Mouse (Mus musculus): Measurements from ENCODE around the gene Klf7.
"Not testable (repeated sequence)": the region's sequence is repeated elsewhere in the genome, so short reads cannot be mapped to it uniquely, and the experiment has no call there.

GRCm38 (mm10) chr1:64108653-64109052, 13.4 kb downstream of the Klf7 start:
- TF ChIP-seq CTCF (IDR thresholded peaks at IDR 0.05 in 2 of 3, conservative IDR thresholded peaks at IDR 0.05 in 1 of 3; ENCODE audit: control insufficient read depth in 1 of 3, insufficient read depth in 1 of 3, low read depth in 2 of 3, low read length in 3 of 3, poor library complexity in 1 of 3, severe bottlenecking in 1 of 3); ETS1 (IDR thresholded peaks at IDR 0.05; ENCODE audit: low read depth, low read length); MAFK (IDR thresholded peaks at IDR 0.05; ENCODE audit: borderline replicate concordance, low read depth, low read length); MEF2A (IDR thresholded peaks at IDR 0.05; ENCODE audit: extremely low read depth, insufficient replicate concordance, low read depth, low read length, poor library complexity, severe bottlenecking); POLR2A (IDR thresholded peaks at IDR 0.05; ENCODE audit: control insufficient read depth in 1 of 2, insufficient read depth in 1 of 2, low read depth in 1 of 2, low read length in 2 of 2, poor library complexity in 1 of 2): not testable (repeated sequence)
- TF ChIP-seq ZNF384 (IDR thresholded peaks at IDR 0.05; ENCODE audit: low read depth, low read length), result peak; percentile 85

Measured in MEL (cell line).